Mouse (Mus musculus): Measurements from ENCODE around the gene Fam217b.

Gene Fam217b

GRCm38 (mm10) chr2:178414261-178415149 lies at the start of gene Fam217b, which contains the start of gene Ppp1r3d:
Gene Fam217b (plus strand): TSS chr2:178414524.
Gene Ppp1r3d (minus strand): TSS chr2:178414472.
- DNase-seq, result peak; percentile 46 to 68

DNA sequence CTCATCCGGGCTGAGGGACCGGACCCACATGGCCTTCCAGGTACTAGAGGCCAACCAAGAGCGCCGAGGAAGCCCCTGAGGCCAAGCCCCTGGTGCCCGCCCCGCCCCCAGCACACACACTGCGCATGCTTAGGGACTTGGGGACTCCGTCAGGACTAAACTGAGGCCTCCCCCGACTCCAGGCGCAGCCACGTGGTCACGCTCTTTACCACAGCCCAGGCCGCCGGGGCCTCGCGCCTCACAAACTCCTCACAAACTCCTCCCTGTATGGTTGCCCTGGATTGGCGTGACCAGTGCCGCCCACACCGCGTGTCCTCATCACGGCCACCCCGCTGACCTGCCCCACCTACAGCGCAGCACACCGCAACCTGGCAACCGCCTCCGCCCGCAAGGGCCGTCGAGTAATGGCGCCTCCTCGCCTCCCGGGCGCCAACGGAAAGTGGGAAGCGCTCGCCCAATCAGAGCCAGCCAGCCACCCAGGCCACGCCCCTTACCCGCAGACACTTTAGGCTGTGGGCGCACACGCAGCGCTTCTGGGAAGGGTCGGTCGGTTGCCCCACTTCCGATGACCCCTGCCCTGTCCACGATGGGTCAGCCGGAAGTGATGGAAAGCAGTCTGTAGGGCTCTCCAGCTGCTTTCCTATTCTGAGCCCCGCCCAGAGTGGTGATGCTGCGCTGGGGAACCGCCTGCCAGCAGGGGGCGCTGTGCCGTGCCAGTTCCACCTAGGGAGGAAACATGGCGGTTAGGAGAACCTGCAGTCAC lies 7.1 kb upstream of the Fam217b start, which contains the start of gene Sycp2:
Gene Sycp2 (minus strand): TSS at position 633 of the 763 bp plus-strand sequence.
- no peak for DNase-seq

DNA sequence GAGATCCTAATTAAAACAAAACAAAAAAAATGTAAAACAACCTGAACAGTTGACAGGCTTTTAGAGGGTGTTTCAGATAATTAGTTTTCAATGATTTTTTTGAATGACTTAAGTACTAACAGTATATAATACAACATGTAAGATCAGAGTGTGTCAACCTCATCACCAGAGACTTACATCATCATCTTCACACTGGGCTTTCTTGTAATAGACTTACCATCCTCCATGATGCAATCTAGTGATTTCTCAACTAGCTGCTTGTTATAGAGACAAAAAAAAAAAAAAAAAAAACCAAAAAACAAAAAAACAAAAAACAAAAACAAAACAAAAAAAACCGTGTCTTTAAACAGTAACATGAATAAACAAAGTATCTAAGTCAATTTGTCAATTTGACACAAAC lies 5.3 kb upstream of the Fam217b start:
- no peak for DNase-seq

DNA sequence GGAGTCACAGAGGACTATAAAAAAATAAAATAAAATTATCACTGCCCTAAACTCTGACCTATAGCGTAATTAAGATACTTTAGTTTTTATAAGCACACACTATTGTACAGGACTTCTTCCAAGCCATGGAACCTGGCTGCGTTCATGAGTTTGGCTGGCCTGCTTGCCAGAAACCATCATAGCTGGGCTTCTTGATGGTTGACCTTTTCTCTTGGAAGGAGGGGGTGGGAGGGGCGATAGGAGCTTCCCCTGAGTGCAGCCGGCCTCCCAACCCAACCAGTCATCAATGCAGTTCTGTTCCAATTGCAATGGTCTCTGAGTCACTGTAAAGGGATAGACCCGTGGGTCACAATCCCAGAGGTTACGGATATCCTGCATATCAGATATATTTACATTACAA lies 4.0 kb upstream of the Fam217b start:
- no peak for DNase-seq

DNA sequence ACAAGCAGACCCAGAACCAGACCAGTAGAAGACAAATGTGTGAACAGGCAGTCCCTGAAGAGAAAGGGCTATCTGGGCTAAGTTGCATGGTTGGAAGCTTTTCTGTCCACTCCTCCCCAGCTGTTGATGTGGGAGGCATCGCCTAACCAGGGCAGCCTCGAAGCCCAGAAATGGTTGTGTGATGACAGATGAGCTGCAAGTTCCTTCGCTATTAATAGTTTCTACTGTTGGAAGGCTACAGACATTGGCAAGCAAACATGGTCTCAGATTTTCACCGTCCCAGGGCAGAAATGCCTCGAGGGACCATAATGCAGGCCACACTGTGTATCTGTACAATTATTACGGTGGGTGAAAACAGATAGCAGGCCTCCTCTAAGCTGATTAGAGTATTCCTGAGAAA lies 1.7 kb upstream of the Fam217b start:
- DNase-seq, result no peak

DNA sequence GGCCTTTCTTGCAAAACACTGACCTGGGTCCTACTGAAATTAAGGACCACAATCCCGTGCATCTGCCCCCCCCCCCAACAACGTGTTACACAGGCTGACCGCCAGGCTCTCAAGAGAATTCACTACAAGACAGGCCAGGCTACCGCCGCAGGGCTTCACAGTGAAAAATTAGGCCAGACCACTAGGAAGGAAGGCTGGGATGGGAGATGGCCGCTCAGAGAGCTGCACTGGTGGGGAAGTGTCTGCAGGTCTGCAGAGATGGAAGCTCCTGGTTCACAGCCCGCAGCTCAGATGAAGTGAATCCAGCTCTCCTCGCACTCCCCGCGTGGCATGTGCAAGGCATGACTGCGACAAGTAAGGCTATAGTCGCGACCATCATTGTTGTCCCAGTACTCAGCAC lies 1.2 kb upstream of the Fam217b start:
- peak in 1 of 2 experiments; percentile 14 for DNase-seq

- DNase-seq, result peak; percentile 53 to 56
These were observed 653 bp upstream of the Fam217b start for GRCm38 (mm10) chr2:178413481-178414260.

DNA sequence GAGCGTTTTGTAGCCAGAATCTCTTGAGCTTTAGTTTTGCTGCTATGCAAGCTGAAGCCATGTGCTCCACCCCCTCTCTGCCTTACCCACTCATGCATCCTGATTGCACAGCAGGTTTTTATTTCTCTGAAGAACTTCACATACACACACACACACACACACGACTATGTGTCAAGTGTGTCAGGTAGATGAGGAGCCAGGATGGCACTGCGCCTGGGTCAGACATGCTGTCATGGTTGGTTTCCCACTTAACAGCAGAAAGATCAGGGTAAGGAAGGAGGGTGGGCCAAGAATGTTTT lies 775 bp downstream of the Fam217b start:
- peak in 1 of 2 experiments; percentile 26 for DNase-seq

DNA sequence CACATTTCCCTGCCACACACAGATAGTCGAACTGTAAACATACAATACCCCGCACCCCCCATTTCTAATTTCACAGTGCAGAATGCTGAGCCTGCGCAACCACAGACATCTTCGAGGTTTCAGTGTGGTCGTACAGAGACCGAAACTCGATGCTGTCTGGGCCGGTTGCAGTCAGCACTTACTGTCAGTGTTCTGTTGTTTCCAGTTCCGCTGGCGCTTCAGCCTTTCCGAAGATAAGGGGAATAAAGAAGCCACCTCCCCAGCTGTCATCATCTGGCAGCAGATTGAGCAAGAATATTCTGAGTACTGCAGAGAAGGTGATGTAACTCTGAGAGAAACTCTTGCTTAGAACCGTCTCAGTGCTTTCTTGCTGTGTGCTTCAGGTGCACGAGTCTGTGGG lies 2.1 kb downstream of the Fam217b start:
- no peak for DNase-seq

DNA sequence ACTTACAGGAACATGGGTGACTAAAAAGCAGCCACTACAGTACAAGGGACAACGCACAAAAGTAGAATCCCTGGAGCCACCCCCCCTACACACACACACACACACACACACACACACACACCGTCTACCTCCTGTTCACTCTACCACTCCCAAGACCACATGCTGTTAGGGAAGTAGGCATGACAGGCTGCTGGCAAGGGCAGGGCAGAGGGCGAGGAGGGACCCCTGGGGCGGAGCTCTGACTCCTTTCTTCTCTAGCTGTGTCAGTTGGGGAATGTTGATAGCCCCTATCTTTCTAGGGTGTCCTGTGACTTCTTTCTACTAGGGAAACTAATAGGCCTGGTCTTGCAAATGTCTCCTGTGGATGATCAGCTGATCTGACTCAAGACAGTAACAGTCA lies 2.6 kb downstream of the Fam217b start:
- DNase-seq, result no peak

DNA sequence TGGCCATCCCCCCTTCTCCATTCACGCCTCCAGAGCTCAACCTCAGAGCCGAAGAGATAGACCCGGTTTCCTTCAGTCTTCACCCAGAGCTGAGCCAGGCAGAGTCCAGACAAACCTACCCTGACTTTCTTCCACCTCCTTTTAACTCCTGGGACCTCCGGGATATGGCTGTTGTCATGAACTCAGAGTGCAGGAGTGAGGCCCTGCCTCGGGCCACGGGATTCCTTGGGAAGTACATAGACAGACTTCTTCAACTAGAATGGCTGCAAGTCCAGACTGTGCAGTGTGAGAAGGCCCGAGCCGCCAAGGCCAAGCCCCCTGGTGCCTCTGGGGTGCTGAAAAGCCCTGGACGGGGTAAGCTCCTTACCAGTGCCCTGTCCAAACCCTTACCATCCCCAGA lies 6.3 kb downstream of the Fam217b start:
- DNase-seq, result no peak

DNA sequence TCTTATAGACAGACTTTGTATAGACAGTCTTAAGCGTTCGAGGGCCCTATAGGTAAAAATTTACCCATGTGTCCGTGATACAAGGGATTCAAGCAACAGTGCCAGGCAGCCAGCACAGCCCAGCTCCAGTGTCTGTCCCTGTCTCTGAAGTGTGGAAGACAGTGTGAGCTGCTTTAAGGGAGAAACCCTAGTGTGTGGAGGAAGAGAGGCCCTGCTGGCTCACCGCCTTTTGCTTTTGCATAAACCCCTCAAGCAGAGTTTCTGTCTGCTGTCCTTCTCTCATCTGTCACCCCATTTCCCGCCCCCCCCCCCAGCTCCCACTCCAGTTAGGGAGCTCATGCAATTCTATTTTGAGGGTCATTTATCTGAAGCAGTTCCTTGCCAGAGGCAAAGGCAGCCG lies 7.3 kb downstream of the Fam217b start:
- no peak for DNase-seq

- no peak for DNase-seq
These were observed 7.9 kb downstream of the Fam217b start for GRCm38 (mm10) chr2:178422186-178422585.

DNA sequence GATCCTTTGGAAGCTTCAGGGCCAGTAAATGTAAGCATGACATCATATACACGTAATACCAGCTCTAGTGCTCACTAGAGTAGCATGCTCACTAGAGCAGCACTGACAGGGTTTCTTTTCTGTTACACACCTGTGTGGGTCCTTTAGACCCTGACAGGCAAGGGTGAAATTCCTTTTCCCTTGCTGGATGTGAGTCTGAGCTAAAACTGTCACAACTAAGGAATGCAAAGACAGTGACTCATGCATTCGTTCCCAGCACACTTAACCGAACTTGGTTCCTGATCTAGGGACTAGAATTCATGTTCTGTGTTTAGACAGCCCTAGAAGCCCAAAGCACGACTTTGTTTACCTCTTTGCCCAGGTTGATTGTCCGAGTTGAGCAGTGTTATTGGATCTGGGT lies 8.9 kb downstream of the Fam217b start:
- no peak for DNase-seq

GRCm38 (mm10) chr2:178426229-178426628 lies 11.9 kb downstream of the Fam217b start:
- DNase-seq, result no peak

GRCm38 (mm10) chr2:178427181-178427580 lies 12.9 kb downstream of the Fam217b start:
- DNase-seq, result no peak

GRCm38 (mm10) chr2:178428183-178428582 lies 13.9 kb downstream of the Fam217b start:
- no peak for DNase-seq

- no peak for DNase-seq
These were observed 14.4 kb downstream of the Fam217b start for GRCm38 (mm10) chr2:178428676-178429075.

DNA sequence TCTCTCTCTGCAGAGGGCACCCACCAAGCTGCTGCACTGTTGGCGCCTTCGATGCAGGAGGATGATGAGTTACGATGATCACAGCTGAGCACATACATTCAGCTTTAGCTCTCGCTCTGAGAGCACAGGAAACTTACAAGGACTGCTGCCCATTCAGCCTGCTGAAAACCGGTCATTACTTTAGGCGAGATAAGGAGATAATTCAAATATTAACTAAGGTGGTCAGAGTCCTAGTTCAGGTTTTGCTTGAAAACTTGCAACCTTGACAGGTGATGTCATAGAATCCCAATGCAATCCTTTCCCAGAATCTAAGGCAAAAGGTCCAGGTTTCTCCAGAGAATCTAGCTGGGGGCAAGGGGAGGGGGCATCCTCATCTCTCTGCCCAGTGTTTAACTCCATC lies 15.1 kb downstream of the Fam217b start:
- DNase-seq, result no peak

- no peak for DNase-seq
These were observed 15.9 kb downstream of the Fam217b start, which contains the start of gene Cdh26 for GRCm38 (mm10) chr2:178430231-178430630. Gene Cdh26 (plus strand): TSS chr2:178430531.

DNA sequence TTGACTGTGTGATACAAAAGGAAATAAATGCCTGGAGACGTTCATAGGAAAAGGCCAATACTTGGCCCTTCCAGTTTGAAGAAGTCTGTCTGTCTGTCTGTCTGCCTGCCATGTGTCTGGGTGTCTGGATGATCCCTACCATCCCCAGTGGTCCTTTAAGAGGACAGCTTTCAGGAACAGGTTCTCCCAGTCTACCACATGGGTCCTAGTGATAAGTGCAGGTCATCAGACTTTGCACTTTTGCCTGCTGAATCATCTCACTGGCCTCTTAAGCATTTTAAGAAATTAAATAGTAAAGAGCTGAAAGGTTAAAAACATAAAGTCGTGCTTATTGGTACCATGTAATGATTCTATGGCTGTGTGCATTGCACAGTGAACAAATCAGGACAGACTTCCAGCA lies 19.2 kb downstream of the Fam217b start:
- DNase-seq, result no peak

GRCm38 (mm10) chr2:178433903-178434302 lies 19.6 kb downstream of the Fam217b start:
- DNase-seq, result no peak

GRCm38 (mm10) chr2:178437311-178437710 lies 23.0 kb downstream of the Fam217b start:
- DNase-seq, result no peak

Measured in cerebellum, postnatal 25 days (tissue).